Mouse (Mus musculus): ENCODE results near the gene Mical2. TPM values are rescaled to one million over a fixed set of nuclear protein-coding genes. Genes with fewer than 3 reads are reported as not detected.

Gene Mical2
- polyA plus RNA-seq, 1 experiment from 2014 or later: 0.78 TPM

DNA sequence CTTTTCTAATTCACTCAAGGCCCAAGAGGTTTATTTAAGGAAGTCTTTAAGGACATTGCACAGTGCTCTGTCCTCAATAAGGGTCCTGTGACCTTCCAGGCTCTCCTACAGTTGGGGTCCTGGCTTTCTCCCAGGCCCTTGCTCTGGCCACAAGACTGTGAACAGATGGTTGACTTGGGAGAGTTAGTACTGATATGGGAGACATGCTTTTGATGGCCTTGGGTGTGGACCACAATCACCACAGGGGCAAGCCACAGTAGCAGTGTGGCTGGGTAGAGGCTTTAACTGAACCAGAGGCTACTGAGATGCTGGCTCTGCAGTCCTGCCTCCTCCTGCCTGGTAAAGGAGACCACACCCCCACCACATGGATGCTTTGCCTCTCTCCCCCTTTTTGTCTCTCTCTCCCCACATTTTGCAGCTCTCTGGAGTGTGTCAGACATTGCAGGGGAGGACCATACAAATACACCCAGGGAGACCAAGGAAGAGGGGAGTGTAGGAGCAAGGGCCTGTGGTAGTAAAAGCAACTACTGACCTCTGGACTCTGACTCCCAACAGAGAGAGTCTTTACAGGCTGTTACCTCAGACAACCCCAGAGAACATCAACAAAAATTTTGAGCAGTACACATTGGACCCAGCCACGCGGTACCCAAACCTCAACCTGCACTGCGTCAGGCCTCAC lies 94.5 kb downstream of the Mical2 start:
- H3K27ac ChIP-seq (replicated peaks): no peak overlapping the region
- WGBS: 94% methylated on average over 3 of the region's 3 CpGs
- H3K4me1 ChIP-seq: no peaks in the 10 kb centered on the region
- no peaks in the 10 kb centered on the region for H3K27me3 ChIP-seq (ENCODE audit: low read depth, poor library complexity, severe bottlenecking)
- no peak overlapping the region for H3K4me3 ChIP-seq
- no peak for DNase-seq (ENCODE audit: low spot score)
- H3K36me3 ChIP-seq: no peaks in the 10 kb centered on the region
- H3K9me3 ChIP-seq (replicated peaks): no peaks in the 10 kb centered on the region

DNA sequence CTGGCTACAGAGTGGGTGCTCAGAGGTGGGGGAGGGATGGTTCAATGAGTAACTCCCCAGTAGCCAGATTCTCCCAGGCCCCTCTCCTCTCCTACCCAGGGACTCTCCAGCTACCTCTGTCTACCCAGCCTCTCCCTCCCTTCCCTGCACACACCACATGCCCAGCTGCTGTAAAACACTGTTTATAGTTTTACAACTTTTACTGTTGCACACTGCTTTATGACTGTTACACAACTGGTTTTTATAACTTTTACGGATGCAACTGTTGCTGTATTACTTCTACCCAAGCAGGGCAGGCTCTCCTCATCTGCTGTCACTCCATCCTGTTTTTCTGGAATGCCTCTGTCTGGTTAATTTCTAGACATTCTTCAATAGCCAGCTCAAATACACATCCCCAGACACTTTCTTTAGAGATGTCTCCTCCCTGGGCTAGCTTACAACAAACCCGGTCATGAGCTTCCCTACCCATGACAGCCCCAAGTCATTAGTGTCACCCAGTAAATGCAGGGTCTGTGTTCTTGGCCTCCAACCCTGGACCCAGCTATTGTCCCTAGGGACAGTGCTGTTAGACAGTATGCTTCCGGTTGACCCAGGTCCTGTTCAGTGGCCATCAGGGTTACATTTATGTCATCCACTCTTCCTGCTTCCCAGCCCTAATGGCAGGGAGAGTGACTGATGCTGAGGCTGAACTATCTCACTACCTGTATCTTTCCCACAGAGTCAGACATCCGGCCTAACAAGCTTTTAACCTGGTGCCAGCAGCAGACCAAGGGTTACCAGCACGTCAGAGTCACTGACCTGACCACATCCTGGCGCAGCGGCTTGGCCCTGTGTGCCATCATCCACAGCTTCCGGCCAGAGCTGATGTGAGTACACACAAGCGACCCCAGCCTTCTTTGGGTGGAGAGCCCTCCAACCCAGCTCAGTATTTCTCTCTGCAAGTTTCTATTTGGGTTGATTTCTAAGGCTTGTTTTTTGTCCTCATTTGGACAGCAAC lies 96.4 kb downstream of the Mical2 start:
- 87% methylated on average over 9 of the region's 9 CpGs for WGBS
- H3K27ac ChIP-seq (replicated peaks): no peak overlapping the region
- DNase-seq (ENCODE audit: low spot score): no peak
- no peaks in the 10 kb centered on the region for H3K27me3 ChIP-seq (ENCODE audit: low read depth, poor library complexity, severe bottlenecking)
- H3K36me3 ChIP-seq: no peaks in the 10 kb centered on the region
- no peaks in the 10 kb centered on the region for H3K4me1 ChIP-seq
- no peaks in the 10 kb centered on the region for H3K9me3 ChIP-seq (replicated peaks)
- no peak overlapping the region for H3K4me3 ChIP-seq

DNA sequence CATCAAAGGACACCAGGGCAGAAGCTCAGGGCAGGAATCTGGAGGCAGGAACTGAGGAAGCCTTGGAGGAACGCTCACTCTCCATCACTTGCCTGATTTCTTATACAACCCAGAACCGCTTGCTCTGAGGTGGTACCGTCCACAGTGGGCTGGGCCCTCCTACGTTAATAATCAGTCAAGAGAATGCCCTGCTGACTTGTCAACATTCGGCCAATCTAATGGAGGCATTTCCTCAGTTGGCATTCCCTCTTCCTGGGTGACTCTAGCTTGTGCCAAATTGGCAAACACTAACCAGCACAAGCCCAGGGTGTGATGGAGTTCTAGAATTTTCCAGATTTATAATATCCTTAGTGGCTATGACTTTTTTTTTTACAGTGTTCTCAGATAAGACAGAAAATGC lies 98.9 kb downstream of the Mical2 start:
- 95% methylated on average over 5 of the region's 5 CpGs for WGBS
- Histone ChIP-seq H3K36me3 (no peaks in the 10 kb centered on the region), H3K4me1 (no peaks in the 10 kb centered on the region), H3K27me3 (ENCODE audit: low read depth, poor library complexity, severe bottlenecking) (no peaks in the 10 kb centered on the region), H3K4me3 (no peak overlapping the region), H3K9me3 (replicated peaks) (no peaks in the 10 kb centered on the region), H3K27ac (replicated peaks) (no peak overlapping the region)
- no peak for DNase-seq (ENCODE audit: low spot score)

DNA sequence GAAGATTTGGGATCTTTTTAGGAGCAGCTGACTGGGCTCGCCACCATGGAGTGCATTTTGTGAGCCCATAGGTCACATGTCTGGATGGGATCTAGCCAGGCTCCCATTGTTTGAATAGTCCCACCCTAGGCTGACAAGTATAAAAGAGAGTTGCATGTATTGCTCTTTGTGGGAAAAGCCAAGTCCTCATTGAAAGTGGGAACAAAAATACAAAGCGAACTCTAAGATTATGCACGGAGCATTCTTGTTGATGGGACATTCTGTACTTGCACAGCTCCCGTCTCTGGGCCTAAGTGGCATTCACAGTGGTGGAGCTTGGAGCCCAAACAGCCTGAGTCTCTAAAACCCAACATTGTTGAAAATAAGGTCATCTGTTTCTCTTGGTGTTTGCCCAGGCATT lies 101.2 kb downstream of the Mical2 start:
- no peak overlapping the region for H3K27ac ChIP-seq (replicated peaks)
- no peaks in the 10 kb centered on the region for H3K36me3 ChIP-seq
- 85% methylated on average over 4 of the region's 4 CpGs for WGBS
- no peaks in the 10 kb centered on the region for H3K9me3 ChIP-seq (replicated peaks)
- DNase-seq (ENCODE audit: low spot score): no peak
- no peaks in the 10 kb centered on the region for H3K4me1 ChIP-seq
- no peak overlapping the region for H3K4me3 ChIP-seq
- H3K27me3 ChIP-seq (ENCODE audit: low read depth, poor library complexity, severe bottlenecking): no peaks in the 10 kb centered on the region

DNA sequence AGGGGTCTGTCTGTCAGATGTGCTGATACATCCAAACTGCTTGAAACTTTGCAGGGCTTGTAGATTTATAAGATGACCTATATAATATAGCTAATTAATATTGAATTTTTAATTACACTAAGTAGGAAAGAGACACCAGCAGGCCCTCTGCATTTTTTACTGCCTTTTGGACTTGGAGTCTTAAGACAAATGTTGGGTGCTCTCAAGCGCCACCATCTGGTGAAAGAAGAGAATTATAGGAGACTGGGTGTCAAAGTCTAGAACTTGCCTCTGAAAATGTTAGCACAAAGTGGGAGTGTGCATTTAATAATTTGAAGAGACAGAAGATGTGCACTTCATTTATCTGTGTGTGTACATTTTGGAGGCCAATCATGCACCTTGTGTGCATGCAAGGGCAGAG lies 103.3 kb downstream of the Mical2 start:
- H3K27ac ChIP-seq (replicated peaks): no peak overlapping the region
- no peaks in the 10 kb centered on the region for H3K27me3 ChIP-seq (ENCODE audit: low read depth, poor library complexity, severe bottlenecking)
- no peaks in the 10 kb centered on the region for H3K36me3 ChIP-seq
- no peak for DNase-seq (ENCODE audit: low spot score)
- H3K4me1 ChIP-seq: no peaks in the 10 kb centered on the region
- WGBS: 22% methylated on average over 1 of the region's 1 CpGs
- H3K9me3 ChIP-seq (replicated peaks): no peaks in the 10 kb centered on the region
- no peak overlapping the region for H3K4me3 ChIP-seq

DNA sequence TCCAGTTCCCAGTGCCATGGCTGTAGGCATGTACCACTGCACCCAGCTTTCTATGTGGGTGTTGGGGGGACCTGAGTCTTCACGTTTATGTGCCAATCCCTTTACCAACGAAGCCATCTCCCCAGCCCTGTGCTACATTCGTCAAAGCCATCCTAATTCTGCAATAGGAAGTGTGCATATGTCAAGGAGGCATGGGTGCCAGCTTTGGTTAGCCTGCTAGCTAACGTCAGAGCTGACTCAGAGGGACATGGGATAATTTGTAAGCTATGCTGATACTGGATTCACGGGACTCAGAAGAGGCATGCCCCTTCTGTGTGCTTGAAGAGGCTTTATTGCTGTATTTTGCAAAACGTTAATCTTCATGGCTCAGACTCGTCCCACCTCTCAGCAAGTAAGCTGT lies 103.8 kb downstream of the Mical2 start:
- Histone ChIP-seq H3K27ac (replicated peaks) (no peak overlapping the region), H3K36me3 (no peaks in the 10 kb centered on the region), H3K27me3 (ENCODE audit: low read depth, poor library complexity, severe bottlenecking) (no peaks in the 10 kb centered on the region), H3K9me3 (replicated peaks) (no peaks in the 10 kb centered on the region), H3K4me1 (no peaks in the 10 kb centered on the region), H3K4me3 (no peak overlapping the region)
- DNase-seq (ENCODE audit: low spot score): no peak
- 85% methylated on average over 7 of the region's 7 CpGs for WGBS

DNA sequence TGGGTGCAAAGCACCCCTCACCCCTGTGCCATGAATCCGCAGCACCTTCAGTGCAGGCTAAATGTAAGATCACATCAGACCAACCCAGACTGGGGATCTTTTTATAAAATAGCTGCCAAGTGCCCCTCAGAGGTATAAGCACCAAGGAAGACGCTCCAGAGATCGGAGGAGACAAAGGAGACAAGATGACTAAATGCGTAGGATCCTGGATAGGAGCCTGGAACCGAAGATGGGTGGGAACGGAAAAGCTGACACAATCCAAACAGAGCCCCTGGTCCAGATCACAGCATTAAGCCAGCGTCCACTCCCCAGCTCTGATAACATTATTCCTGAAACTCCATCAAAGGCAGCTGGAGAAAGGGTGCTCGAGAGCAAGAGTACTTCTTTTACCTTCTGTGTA lies 105.3 kb downstream of the Mical2 start:
- DNase-seq (ENCODE audit: low spot score): no peak
- H3K4me3 ChIP-seq: no peak overlapping the region
- no peaks in the 10 kb centered on the region for H3K9me3 ChIP-seq (replicated peaks)
- H3K27ac ChIP-seq (replicated peaks): no peak overlapping the region
- H3K4me1 ChIP-seq: 0 out of 2 replicates have a peak, but pooled peaks cover 1% of the 10 kb centered on the region
- WGBS: 90% methylated on average over 8 of the region's 8 CpGs
- no peaks in the 10 kb centered on the region for H3K36me3 ChIP-seq
- no peaks in the 10 kb centered on the region for H3K27me3 ChIP-seq (ENCODE audit: low read depth, poor library complexity, severe bottlenecking)

DNA sequence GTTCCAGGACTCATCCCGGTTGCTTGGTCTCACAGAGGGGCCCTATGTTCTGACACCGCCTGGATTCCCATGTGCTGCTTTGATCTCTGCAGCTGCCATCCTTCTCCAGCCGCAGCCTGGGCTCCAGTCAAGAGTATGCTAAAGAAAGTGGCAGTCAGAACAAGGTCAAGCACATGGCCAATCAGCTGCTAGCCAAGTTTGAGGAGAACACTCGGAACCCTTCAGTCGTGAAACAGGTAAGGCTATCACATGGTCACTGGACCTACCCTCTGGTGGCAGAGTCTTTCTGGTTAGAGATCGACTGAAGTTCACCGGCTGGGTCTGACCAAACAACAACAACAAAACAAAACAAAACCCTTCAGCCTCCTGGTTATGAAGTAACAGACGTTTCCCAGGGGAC lies 106.1 kb downstream of the Mical2 start:
- Histone ChIP-seq H3K27me3 (ENCODE audit: low read depth, poor library complexity, severe bottlenecking) (no peaks in the 10 kb centered on the region), H3K9me3 (replicated peaks) (no peaks in the 10 kb centered on the region), H3K4me1 (peaks cover 9% of the 10 kb centered on the region), H3K4me3 (no peak overlapping the region), H3K27ac (replicated peaks) (no peak overlapping the region), H3K36me3 (no peaks in the 10 kb centered on the region)
- DNase-seq (ENCODE audit: low spot score): no peak
- 86% methylated on average over 8 of the region's 8 CpGs for WGBS

DNA sequence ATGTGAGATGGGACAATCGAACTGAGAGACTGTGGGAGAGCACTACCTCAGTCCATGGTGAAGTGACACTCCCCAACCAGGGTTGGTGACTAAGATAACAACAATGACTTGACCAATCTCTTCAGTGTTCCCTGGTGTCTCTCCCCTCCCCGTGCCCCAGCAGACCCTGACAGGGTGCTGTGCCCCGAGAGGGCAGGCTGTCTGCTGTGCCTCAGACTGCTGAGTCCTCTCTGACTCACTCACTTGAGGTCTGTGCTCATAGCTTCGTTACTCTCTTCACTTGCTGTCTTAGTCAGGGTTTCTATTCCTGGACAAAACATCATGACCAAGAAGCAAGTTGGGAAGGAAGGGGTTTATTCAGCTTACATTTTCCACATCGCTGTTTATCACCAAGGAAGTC lies 106.8 kb downstream of the Mical2 start:
- no peaks in the 10 kb centered on the region for H3K27me3 ChIP-seq (ENCODE audit: low read depth, poor library complexity, severe bottlenecking)
- no peak overlapping the region for H3K27ac ChIP-seq (replicated peaks)
- H3K9me3 ChIP-seq (replicated peaks): no peaks in the 10 kb centered on the region
- peaks cover 9% of the 10 kb centered on the region for H3K4me1 ChIP-seq
- no peak overlapping the region for H3K4me3 ChIP-seq
- no peak for DNase-seq (ENCODE audit: low spot score)
- no peaks in the 10 kb centered on the region for H3K36me3 ChIP-seq
- WGBS: 89% methylated on average over 5 of the region's 5 CpGs

DNA sequence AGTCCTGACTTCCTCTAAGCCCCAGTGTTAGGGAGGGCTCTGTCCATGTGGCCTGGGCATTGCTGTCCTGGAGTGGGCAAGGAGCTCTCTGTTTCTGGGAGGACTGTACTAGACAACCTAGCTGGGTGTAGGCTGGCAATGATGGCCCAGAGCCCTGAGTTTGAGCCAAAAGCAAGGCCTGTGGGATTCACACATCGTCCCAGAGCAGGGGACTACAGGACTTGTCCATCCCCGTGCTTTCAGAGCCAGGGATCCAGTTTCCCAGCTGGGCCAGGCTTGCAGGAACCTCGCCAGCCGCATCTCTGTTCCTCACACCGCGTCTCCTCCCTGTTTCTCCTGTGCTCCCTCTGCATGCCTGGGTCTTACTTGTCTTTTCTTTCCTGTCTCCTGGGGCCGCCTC lies 107.7 kb downstream of the Mical2 start:
- H3K9me3 ChIP-seq (replicated peaks): no peaks in the 10 kb centered on the region
- H3K27me3 ChIP-seq (ENCODE audit: low read depth, poor library complexity, severe bottlenecking): no peaks in the 10 kb centered on the region
- peaks cover 9% of the 10 kb centered on the region for H3K4me1 ChIP-seq
- no peak for DNase-seq (ENCODE audit: low spot score)
- 0 out of 2 replicates have a peak overlapping the region, but pooled peaks have one; percentile 38 for H3K27ac ChIP-seq (replicated peaks)
- H3K36me3 ChIP-seq: no peaks in the 10 kb centered on the region
- no peak overlapping the region for H3K4me3 ChIP-seq
- WGBS: 74% methylated on average over 7 of the region's 7 CpGs

DNA sequence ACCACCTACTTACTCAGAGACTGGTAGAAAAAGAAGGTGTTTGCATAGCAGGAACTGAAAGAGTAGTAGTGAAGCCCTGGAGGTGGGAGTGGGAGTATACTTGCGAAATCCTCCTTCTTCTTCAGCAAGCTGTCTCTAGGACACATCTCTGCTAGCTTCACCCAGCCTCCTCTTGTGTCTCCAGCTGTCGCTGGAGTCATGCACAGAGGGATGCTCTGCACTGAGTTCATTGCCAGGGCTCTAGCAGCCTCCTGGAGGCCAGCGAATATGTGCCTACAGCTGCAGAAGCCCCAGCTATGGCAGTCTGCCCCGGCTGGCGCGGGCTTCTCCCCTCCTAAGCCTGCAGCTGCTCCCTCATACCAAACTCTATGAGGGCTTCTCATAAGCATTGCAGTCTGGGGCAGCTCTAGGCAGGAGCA lies 110.6 kb downstream of the Mical2 start:
- peaks cover 9% of the 10 kb centered on the region for H3K4me1 ChIP-seq
- no peak overlapping the region for H3K4me3 ChIP-seq
- H3K36me3 ChIP-seq: no peaks in the 10 kb centered on the region
- DNase-seq (ENCODE audit: low spot score): no peak
- H3K27ac ChIP-seq (replicated peaks): 0 out of 2 replicates have a peak overlapping the region, but pooled peaks have one; percentile 30
- H3K9me3 ChIP-seq (replicated peaks): no peaks in the 10 kb centered on the region
- no peaks in the 10 kb centered on the region for H3K27me3 ChIP-seq (ENCODE audit: low read depth, poor library complexity, severe bottlenecking)
- WGBS: 79% methylated on average over 6 of the region's 6 CpGs

DNA sequence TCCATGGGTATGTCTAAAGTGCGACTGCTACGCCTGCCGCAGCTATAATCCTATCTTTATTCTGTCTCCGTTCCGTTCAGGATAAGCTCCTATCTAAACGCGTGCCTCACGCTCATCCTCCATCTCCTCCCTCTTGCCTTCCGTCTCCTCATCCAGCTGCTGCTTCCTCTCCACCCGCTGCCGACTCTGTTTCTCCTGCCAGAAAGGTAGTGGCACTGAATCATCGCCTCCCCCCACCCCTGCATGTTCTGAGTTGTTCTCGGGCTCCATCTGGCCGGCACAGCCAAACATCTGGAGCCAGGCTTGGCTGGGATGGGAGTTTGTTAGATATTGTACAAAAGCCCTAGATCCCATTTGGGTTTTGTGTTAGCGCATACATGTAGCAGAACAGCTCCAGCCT lies 111.1 kb downstream of the Mical2 start:
- H3K9me3 ChIP-seq (replicated peaks): no peaks in the 10 kb centered on the region
- WGBS: 88% methylated on average over 15 of the region's 15 CpGs
- H3K27me3 ChIP-seq (ENCODE audit: low read depth, poor library complexity, severe bottlenecking): no peaks in the 10 kb centered on the region
- H3K36me3 ChIP-seq: no peaks in the 10 kb centered on the region
- no peak overlapping the region for H3K4me3 ChIP-seq
- H3K27ac ChIP-seq (replicated peaks): no peak overlapping the region
- no peak for DNase-seq (ENCODE audit: low spot score)
- peaks cover 9% of the 10 kb centered on the region for H3K4me1 ChIP-seq

DNA sequence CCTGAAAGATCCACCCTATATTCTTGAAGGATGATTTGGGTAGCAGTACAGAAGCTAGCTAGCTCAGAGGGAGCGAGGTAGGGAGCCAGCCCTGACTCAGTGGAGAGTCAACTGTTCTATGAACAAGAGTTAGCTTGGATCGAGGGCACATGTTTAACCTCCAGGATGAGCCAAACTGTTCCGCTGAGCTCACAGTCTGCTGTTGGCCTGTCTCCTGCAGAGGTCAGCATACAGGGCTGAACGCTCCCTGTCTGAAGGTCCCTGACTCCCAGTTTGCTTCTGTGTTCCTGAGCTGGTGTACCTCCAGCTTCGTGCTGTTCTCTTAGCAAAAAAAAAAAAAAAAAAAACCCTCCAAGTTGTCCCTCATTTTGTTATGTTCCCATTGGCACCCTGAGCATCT lies 112.1 kb downstream of the Mical2 start:
- 85% methylated on average over 5 of the region's 5 CpGs for WGBS
- H3K27me3 ChIP-seq (ENCODE audit: low read depth, poor library complexity, severe bottlenecking): no peaks in the 10 kb centered on the region
- no peak for DNase-seq (ENCODE audit: low spot score)
- H3K36me3 ChIP-seq: no peaks in the 10 kb centered on the region
- H3K27ac ChIP-seq (replicated peaks): no peak overlapping the region
- H3K4me1 ChIP-seq: peaks cover 9% of the 10 kb centered on the region
- no peak overlapping the region for H3K4me3 ChIP-seq
- no peaks in the 10 kb centered on the region for H3K9me3 ChIP-seq (replicated peaks)

All from midbrain, embryonic 10.5 days (tissue).